8 mouse cellular contexts compared by ENCODE assay signal in genomic region chr15:103307125-103307524, GRCm38 (mm10). TPM values are rescaled to one million over a fixed set of nuclear protein-coding genes. Genes with fewer than 3 reads are reported as not detected.
DNase-seq lines count a peak whose midpoint lies in the region; ATAC-seq lines count a peak whose summit lies in the region.

No protein-coding gene starts in this region.

- intact Hi-C loops in gastrocnemius, postnatal 36 days (cut with DNase I), result loop anchor here (2.0 to 5.0 kb wide), 2 partner anchors 100 to 342 kb away; no protein-coding TSS in a partner anchor
- intact Hi-C loops in left cerebral cortex, postnatal 14 days (cut with DNase I), result loop anchor here (1.0 to 5.0 kb wide), 4 partner anchors 22 to 124 kb away; partner anchors contain the start of gene Copz1

- no peaks in the 10 kb centered on the region for H3K27me3 ChIP-seq in intestine, embryonic 15.5 days (replicated peaks)

- H3K27ac ChIP-seq in intestine, embryonic 15.5 days, result peak overlapping the region; percentile 96

- 3% methylated on average over 7 of the region's 7 CpGs for WGBS in intestine, embryonic 15.5 days

- no peak overlapping the region for H3K4me3 ChIP-seq in intestine, embryonic 15.5 days (replicated peaks)

- no peaks in the 10 kb centered on the region for H3K36me3 ChIP-seq in intestine, embryonic 15.5 days

- ATAC-seq in intestine, embryonic 15.5 days, result 0 out of 2 replicates have a peak, but pooled peaks have one; percentile 3
- peak; percentile 63 for ATAC-seq in megakaryocyte-erythroid progenitor cell, adult 5-6 weeks (replicated peaks; ENCODE audit: low FRiP score, low TSS enrichment, poor library complexity, severe bottlenecking)

- peaks cover 51% of the 10 kb centered on the region for H3K4me1 ChIP-seq in intestine, embryonic 15.5 days (replicated peaks)

- H3K9ac ChIP-seq in intestine, embryonic 15.5 days, result no peak overlapping the region

- H3K9me3 ChIP-seq in intestine, embryonic 15.5 days, result no peaks in the 10 kb centered on the region

- peak; percentile 91 to 98 for DNase-seq in adrenal gland, adult (ENCODE audit: inconsistent age in 2 of 2, low spot score in 1 of 2)
- DNase-seq in embryo, embryonic 10.5 days (ENCODE audit: low spot score), result peak; percentile 99
- peak; percentile 87 to 93 for DNase-seq in gastrocnemius, postnatal 36 days
- peak; percentile 94 to 96 for DNase-seq in left cerebral cortex, postnatal 14 days (ENCODE audit: low spot score in 2 of 2)
- peak; percentile 94 for DNase-seq in right cerebral cortex, postnatal 14 days
- DNase-seq in urinary bladder, postnatal 25 days (ENCODE audit: low spot score), result peak; percentile 93

- H3K4me2 ChIP-seq in intestine, embryonic 15.5 days (replicated peaks), result peak overlapping the region; percentile 38; the same call in 1 of the 2 replicates

RNA-seq across cellular contexts. Expression of gene Gpr84, which starts 3.3 kb away (rescaled TPM):
- not detected for total RNA-seq in gastrocnemius, postnatal 36 days (2021)
- 0.20 and 0.29 TPM in 2 replicates for polyA plus RNA-seq in intestine, embryonic 15.5 days (2015; fragmentation: Nextera tagmentation; extraction: Ambion mirVana)
- 1 to 10 TPM; 1.0 to 1.1 TPM for total RNA-seq in left cerebral cortex, postnatal 14 days (2021)
- 0.49 TPM in 1 of 2 replicates, not detected in the other for total RNA-seq in megakaryocyte-erythroid progenitor cell, adult 5-6 weeks (2014; fragmentation: Nextera tagmentation)
- total RNA-seq in megakaryocyte-erythroid progenitor cell, adult 5-6 weeks (2017), result 0.34 and 1.3 TPM in 2 replicates

RNA-seq across cellular contexts. Expression of gene Zfp385a, which starts 32.8 kb away (rescaled TPM):
- 10 to 100 TPM in 1 of 2 experiments, 1 to 10 TPM in 1; 8.7 to 12.7 TPM for total RNA-seq in gastrocnemius, postnatal 36 days (2021)
- 5.6 TPM in 2 replicates for polyA plus RNA-seq in intestine, embryonic 15.5 days (2015; fragmentation: Nextera tagmentation; extraction: Ambion mirVana)
- 10 to 100 TPM; 59.8 to 63.2 TPM for total RNA-seq in left cerebral cortex, postnatal 14 days (2021)
- 23.4 and 28.7 TPM in 2 replicates for total RNA-seq in megakaryocyte-erythroid progenitor cell, adult 5-6 weeks (2014; fragmentation: Nextera tagmentation)
- 1.7 and 2.1 TPM in 2 replicates for total RNA-seq in megakaryocyte-erythroid progenitor cell, adult 5-6 weeks (2017)

RNA-seq across cellular contexts. Expression of gene Copz1, which starts 34.6 kb away (rescaled TPM):
- 10 to 100 TPM; 33.4 to 34.6 TPM for total RNA-seq in gastrocnemius, postnatal 36 days (2021)
- 259 and 262 TPM in 2 replicates for polyA plus RNA-seq in intestine, embryonic 15.5 days (2015; fragmentation: Nextera tagmentation; extraction: Ambion mirVana)
- 100 to 1,000 TPM; 107 to 114 TPM for total RNA-seq in left cerebral cortex, postnatal 14 days (2021)
- total RNA-seq in megakaryocyte-erythroid progenitor cell, adult 5-6 weeks (2014; fragmentation: Nextera tagmentation), result 218 and 249 TPM in 2 replicates
- 53.9 and 91.2 TPM in 2 replicates for total RNA-seq in megakaryocyte-erythroid progenitor cell, adult 5-6 weeks (2017)

RNA-seq across cellular contexts. Expression of gene Nfe2, which starts 48.9 kb away (rescaled TPM):
- not detected for total RNA-seq in gastrocnemius, postnatal 36 days (2021)
- 3.5 and 4.9 TPM in 2 replicates for polyA plus RNA-seq in intestine, embryonic 15.5 days (2015; fragmentation: Nextera tagmentation; extraction: Ambion mirVana)
- not detected for total RNA-seq in left cerebral cortex, postnatal 14 days (2021)
- total RNA-seq in megakaryocyte-erythroid progenitor cell, adult 5-6 weeks (2014; fragmentation: Nextera tagmentation), result 145 and 147 TPM in 2 replicates
- total RNA-seq in megakaryocyte-erythroid progenitor cell, adult 5-6 weeks (2017), result 124 and 142 TPM in 2 replicates

RNA-seq across cellular contexts. Expression of gene Itga5, which starts 59.4 kb away (rescaled TPM):
- total RNA-seq in gastrocnemius, postnatal 36 days (2021), result 1 to 10 TPM; 8.7 to 9.1 TPM
- 44.8 and 45.5 TPM in 2 replicates for polyA plus RNA-seq in intestine, embryonic 15.5 days (2015; fragmentation: Nextera tagmentation; extraction: Ambion mirVana)
- total RNA-seq in left cerebral cortex, postnatal 14 days (2021), result 1 to 10 TPM; 5.1 to 6.1 TPM
- 51.5 and 56.4 TPM in 2 replicates for total RNA-seq in megakaryocyte-erythroid progenitor cell, adult 5-6 weeks (2014; fragmentation: Nextera tagmentation)
- total RNA-seq in megakaryocyte-erythroid progenitor cell, adult 5-6 weeks (2017), result 11.5 and 11.8 TPM in 2 replicates
